Mouse (Mus musculus) cerebellum, postnatal 10 days (tissue): ENCODE data around the gene Kdf1.

Experiments used
- DNase-seq, 2 experiments: peaks; one replicate each; pipeline ENCODE4 v3.0.0; 2021; ENCODE audit warnings: mixed read lengths in 2 of 2

Kdf1 gene

DNA sequence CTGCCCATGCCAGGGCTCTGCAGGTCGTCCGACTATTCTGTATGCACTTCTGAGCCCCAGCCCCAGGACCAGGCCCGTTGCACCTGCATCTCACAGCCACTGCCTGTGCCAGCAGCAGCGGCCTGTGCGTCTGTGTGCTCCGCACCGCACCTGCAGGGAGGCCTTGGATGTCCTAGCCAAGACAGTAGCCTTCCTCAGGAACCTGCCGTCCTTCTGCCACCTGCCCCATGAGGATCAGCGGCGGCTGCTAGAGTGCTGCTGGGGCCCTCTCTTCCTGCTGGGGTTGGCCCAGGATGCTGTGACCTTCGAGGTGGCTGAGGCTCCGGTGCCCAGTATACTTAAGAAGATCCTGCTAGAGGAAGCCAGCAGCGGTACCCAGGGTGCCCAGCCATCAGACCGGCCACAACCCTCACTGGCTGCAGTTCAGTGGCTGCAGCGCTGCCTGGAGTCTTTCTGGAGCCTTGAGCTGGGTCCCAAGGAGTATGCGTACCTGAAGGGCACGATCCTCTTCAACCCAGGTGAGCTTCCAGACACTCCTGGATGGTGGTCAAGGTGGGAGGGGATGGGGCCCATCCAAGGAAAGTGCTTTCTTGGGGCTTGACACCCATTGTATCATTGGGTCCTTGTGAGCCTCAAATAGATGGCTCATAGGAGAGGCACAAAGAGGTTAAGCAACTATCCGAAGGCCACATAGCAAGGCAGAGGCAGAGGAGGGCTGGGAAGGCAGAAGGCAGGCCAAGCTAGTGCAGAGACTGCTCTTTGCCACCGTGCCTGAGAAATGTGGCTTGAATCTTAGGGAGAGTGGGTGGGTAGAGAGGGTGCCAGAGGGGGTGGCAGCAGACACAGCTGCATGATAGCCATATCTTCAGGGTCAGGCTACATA, 34.9 kb downstream of the Kdf1 start:
- peak; percentile 39 to 43 for DNase-seq

DNA sequence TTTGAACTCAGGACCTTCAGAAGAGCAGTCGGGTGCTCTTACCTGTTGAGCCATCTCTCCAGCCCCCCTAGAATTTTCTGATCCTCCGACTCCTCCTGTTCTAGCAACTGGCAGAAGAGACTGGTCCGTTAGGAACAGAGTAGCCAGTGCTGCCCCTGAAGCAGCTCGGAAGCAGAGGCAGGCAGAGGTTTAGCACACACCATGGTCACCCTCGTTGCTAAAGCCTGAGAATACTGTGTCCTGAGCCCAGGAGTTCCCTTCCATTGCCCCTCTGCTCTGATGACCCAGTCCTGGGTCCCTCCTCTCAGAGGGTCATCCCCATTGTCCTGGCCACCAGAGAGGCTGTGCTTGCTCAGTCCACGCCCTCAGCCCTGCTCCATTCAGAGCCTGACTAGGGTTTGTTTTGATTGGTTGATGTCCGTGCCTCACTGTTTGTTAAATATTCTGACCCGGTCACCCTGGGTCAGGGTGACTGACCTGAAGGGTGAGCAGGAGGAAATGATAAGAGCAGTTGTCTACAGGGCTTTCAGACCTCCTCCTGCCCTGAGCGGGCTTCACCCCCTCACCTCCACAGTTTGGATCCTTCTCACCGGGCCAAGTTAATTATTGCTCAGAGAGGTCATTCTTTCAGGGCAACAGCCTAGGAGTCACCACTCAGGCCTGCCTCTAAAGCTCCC, 38.4 kb downstream of the Kdf1 start:
- DNase-seq = no peak

DNA sequence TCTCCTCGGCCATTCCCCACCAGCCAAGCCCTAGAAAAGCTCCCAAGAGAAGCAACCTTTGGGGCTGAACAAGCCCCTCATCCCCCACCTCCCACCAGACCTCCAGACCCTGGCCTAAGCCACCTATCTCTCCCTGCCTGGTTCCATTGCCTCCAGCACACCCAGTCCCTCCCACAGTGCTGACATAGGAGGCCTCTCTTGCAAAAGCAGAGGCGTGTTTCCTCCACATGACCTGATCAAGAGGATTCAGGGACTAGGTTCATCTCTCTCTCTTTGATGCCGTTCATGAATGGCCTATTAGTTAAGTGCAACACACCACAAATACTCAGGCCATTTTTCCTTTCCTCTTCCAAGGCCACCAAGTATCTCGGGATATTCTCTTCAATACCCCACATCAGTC, 41.1 kb downstream of the Kdf1 start:
- no peak for DNase-seq

DNA sequence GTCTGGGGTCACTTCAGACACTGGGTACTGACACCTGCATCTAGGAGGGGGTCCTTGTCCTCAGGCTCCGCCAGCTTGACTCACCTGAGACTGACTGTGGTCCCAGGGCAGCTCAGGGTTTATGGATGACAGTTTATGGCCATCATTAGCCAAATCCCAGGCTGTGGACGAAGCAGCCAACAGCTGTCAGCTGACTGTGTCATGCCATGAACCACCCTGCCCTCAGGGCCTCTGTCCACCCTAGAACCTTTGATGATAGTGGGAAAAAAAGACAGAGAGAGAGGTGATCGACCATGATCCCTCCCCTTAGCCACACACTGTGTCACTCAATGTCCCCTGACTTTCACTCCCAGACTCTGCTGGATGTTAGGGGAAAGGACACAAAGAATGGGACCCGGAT, 42.9 kb downstream of the Kdf1 start:
- DNase-seq = no peak

DNA sequence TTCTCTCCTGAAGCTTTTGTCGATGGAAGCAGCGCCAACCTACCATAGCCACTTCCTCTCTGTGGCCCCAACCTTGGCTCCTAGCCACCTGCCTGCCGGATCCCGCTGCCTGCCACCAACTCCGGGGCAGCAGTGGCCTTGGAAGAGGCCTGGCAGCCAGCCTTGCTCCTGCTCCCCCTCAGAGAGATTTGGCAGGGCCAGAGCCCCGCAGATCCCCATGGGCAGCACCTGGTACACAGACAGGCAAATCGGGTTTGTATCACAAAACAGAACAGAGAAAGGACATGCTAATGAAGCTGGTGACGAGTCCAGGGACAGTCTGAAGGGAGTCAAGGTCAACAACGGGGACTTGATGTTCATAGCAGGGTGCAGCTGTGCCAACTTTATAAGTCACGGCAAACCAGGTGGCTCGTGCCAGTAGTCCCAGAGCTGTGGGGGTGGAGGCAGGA, 44.4 kb downstream of the Kdf1 start:
- DNase-seq = peak; percentile 85 to 90

DNA sequence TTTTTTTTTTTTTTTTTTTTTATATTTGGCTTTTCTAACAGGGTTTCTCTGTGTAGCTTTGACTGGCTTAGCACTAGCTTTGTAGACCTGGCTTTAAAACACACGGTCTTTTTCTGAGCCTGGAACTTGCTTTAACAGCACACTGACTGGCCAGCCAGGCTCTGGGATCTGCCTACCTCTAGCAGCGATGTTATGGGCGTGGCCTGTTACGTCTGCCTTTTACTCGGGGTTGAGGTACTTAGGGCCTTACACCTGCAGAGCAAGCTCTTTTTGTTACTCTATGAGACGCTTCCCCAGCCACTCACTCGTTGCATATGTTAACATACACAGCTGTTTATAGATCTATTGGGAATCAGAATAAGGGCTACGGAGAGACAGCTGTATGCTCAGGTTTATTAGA, 48.5 kb downstream of the Kdf1 start:
- DNase-seq = no peak

DNA sequence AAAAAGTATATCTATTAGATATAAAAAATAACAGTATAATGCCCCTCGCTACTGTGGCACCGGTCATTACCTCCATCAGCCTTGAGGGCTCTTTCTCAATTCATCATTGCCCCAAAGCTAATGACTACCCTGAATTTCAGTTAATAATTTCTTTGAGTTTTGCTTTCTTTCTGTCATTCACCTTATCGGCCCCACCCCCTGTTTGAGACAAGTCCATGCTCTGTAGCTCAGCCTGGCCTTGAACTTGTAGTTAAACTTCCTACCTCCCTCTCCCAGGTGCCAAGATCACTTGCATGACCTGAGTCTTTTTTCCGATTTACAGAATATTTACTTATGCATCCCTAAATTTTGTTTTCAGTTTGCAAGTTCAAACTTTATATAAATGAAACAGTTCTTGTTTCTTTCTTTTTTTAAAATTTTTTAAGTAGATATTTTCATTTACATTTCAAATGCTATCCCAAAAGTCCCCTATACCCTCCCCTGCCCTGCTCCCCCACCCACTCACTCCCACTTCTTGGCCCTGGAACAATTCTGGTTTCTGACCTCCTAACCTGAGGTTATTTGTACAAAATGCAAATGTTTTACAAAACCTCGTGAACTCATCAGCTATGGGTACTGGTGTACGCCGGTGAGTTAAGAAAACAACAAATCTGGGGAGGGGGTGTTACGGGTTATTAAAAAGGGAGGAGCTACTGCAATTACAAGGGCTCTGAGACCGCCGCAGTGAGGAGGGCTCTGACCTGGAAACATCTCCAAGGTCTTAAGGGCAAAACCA, 50.7 kb downstream of the Kdf1 start:
- no peak for DNase-seq

DNA sequence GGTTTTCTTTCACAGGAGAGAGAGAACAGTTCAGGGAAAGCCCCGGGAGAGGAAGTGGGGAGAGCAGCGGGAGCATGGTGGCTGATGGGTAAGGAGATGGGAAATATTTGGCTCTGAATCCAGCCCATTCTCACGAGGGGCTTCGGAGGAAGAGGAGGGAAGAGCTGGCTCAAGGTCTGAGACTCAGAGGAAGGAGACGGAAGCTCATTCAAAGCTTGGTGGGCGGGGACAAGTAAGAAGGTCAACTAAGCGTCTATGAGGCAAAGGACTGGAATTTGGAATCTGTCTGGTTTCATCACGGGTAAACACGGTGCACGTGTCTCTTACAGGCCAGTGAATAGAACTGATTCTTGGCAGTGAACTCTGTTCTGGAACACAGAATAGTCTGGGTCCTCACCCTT, 51.3 kb downstream of the Kdf1 start:
- no peak for DNase-seq

DNA sequence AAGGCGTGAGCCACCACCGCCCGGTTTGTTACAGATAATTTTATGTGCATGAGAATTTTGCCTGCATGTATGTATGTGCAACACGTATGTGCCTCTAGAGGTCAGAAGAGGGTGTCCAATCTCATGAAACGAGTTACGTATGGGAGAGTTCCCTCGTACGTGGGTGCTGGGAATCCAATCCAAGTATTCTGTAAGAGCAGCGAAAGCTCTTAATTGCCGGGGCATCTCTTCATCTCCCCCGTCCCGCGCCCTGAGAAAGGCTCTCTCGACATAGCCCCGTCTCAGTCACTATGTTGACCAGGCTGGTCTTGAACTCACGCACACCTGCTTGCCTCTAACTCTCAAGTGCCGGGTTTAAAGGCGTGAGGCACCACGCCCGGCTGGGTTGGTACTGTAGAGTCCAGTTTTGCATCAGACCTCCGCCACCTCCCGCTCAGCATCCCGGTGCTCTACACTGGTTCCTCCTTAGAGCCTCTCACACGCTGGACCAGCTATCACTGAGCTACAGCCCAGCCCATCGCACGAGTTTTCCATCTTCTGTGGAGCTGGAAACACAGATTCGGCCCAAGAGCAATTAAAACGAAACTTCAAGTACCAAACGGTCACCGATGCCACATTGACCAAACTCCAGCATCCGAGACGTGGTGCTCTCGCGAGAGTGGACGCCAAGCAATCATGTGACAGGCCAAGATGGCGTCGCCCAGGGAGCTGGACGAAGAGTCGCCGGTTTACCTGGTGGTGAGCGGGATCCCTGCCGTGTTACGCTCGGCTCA, 55.5 kb downstream of the Kdf1 start, which contains the start of gene Gpatch3:
Gpatch3 (plus strand) TSS at position 676 of the 773 bp plus-strand sequence.
- peak; percentile 95 to 97 for DNase-seq

DNA sequence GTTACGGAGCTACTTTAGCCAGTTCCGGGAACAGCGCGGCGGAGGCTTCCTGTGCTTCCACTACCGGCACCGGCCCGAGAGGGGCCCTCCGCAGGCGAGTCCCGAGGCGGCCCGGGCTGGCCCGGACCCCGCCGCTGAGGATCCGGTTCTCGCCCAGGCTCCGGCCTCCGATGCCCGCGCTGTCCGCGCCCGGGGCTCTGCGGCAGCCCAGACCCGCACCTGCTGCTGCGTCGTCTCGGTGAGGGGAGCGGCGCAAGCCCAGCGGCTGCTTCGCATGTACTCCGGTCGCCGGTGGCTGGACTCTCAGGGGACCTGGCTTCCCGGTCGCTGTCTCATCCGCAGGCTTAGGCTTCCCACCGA, 56.1 kb downstream of the Kdf1 start:
- DNase-seq = no peak

DNA sequence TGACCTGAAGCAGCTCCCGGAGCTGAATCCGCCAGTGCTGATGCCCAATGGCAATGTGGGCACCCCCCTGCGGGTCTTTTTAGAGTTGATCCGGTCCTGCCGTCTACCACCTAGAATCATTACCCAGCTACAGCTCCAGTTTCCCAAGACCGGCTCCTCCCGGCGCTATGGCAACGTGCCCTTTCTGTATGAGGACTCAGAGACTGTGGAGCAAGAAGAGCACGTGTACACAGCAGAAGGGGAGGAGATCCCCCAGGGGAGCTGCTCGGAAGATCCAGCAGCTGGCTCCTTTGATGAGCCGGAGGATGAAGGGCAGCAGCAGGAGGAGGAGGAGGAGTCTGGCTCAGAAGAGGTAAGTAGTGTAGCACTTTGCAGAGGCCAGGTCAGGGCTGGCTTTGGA, 59.2 kb downstream of the Kdf1 start:
- DNase-seq = no peak
